Mouse (Mus musculus): Measurements from ENCODE around the gene Pgs1. TPM values are rescaled to one million over a fixed set of nuclear protein-coding genes. Genes with fewer than 3 reads are reported as not detected.

The Pgs1 gene
- polyA plus RNA-seq, 1 experiment from 2014 or later: 26.6 TPM

- Histone ChIP-seq H3K4me1 (peaks cover 84% of the 10 kb centered on the region), H3K4me3 (no peak overlapping the region), H3K27ac (replicated peaks) (peak overlapping the region; percentile 87), H3K36me3 (no peaks in the 10 kb centered on the region), H3K27me3 (replicated peaks) (no peaks in the 10 kb centered on the region), H3K9me3 (no peaks in the 10 kb centered on the region), H3K9ac (peak overlapping the region; percentile 8; the same call in 1 of the 2 replicates), H3K4me2 (no peak overlapping the region)
- ATAC-seq (ENCODE audit: extremely low read depth, insufficient number of reproducible peaks, low FRiP score, low TSS enrichment): no peak
- 30% methylated on average over 2 of the region's 2 CpGs for WGBS
Observed at GRCm38 (mm10) chr11:117995255-117995654, 9.2 kb downstream of the Pgs1 start.

DNA sequence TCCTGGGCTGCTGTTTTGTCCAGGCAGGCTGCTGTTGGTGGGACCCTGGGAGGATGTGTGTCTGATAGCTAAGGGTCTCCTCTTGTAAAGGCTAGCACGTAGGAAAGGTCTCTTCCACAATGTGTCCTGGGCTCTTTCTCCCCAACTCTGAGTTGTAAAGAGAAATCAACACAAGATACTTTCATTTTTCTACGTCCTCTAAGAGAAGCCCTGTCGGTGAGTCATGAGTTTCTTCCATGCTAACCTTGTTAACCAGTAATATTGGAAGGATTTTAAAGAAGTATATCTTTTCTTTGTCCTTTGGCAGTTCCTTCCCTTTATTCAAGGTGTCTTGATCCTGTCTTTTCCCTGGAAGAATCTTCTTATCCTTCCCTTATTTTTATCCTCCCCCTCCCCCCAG lies 9.6 kb downstream of the Pgs1 start:
- H3K36me3 ChIP-seq: peaks cover 3% of the 10 kb centered on the region
- no peak overlapping the region for H3K4me3 ChIP-seq
- 57% methylated on average over 3 of the region's 3 CpGs for WGBS
- peak overlapping the region; percentile 40 for H3K9ac ChIP-seq
- H3K27me3 ChIP-seq (replicated peaks): no peaks in the 10 kb centered on the region
- 0 out of 2 replicates have a peak overlapping the region, but pooled peaks have one; percentile 87 for H3K27ac ChIP-seq (replicated peaks)
- H3K4me1 ChIP-seq: peaks cover 84% of the 10 kb centered on the region
- H3K9me3 ChIP-seq: no peaks in the 10 kb centered on the region
- no peak for ATAC-seq (ENCODE audit: extremely low read depth, insufficient number of reproducible peaks, low FRiP score, low TSS enrichment)
- H3K4me2 ChIP-seq: no peak overlapping the region

DNA sequence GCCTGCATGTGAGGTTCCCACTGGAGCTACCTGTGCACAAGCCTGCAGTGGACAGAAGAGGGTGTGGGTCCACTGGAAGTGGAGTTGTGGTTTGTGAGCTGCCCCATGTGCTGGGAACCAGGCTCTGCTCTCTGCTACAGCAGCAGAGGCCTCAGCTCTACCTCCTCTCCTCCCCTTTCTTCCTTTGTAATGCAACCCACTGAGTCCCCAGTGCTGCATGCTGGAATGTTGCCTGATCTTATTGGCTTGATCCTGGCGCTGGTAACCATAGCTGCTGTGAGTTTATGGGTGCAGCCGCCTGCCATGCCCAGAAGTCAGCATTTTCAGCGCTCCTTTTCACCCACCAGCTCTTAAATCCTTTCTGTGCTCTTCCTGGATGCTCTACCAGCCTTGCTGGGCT lies 10.0 kb downstream of the Pgs1 start:
- no peaks in the 10 kb centered on the region for H3K9me3 ChIP-seq
- H3K27me3 ChIP-seq (replicated peaks): no peaks in the 10 kb centered on the region
- H3K4me1 ChIP-seq: peaks cover 82% of the 10 kb centered on the region
- peak overlapping the region; percentile 40 for H3K9ac ChIP-seq
- no peak overlapping the region for H3K4me2 ChIP-seq
- H3K36me3 ChIP-seq: peaks cover 7% of the 10 kb centered on the region
- no peak overlapping the region for H3K4me3 ChIP-seq
- ATAC-seq (ENCODE audit: extremely low read depth, insufficient number of reproducible peaks, low FRiP score, low TSS enrichment): no peak
- 49% methylated on average over 3 of the region's 3 CpGs for WGBS
- H3K27ac ChIP-seq (replicated peaks): no peak overlapping the region

- no peak overlapping the region for H3K27ac ChIP-seq (replicated peaks)
- 88% methylated on average over 2 of the region's 2 CpGs for WGBS
- no peak overlapping the region for H3K4me2 ChIP-seq
- no peaks in the 10 kb centered on the region for H3K27me3 ChIP-seq (replicated peaks)
- H3K36me3 ChIP-seq: peaks cover 18% of the 10 kb centered on the region
- no peak for ATAC-seq (ENCODE audit: extremely low read depth, insufficient number of reproducible peaks, low FRiP score, low TSS enrichment)
- H3K9ac ChIP-seq: no peak overlapping the region
- no peak overlapping the region for H3K4me3 ChIP-seq
- H3K4me1 ChIP-seq: peaks cover 73% of the 10 kb centered on the region
- H3K9me3 ChIP-seq: no peaks in the 10 kb centered on the region
Observed at GRCm38 (mm10) chr11:117997085-117997484, 11.0 kb downstream of the Pgs1 start.

DNA sequence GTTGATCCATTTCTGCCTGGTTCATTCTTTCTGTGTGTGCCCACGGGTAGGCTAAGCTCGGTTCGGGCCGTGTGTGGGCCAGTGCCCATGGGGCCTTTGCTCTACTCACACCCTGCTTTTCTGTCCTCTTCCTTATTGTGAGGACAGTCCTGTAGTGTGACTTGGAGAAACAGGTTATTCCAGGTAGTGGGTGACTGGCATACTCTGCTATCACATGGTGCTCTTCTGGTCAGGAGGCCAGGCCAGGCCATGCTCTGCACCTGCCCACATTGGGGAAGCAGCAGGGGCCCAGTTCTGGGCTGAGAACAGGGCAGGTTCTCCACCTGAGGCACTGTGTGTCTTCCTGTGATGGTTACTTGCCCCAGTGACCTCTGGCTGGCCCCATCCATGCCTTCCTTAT lies 12.3 kb downstream of the Pgs1 start:
- Histone ChIP-seq H3K27ac (replicated peaks) (no peak overlapping the region), H3K9ac (no peak overlapping the region), H3K36me3 (peaks cover 30% of the 10 kb centered on the region), H3K27me3 (replicated peaks) (no peaks in the 10 kb centered on the region), H3K4me1 (peaks cover 66% of the 10 kb centered on the region), H3K4me2 (no peak overlapping the region), H3K9me3 (no peaks in the 10 kb centered on the region), H3K4me3 (no peak overlapping the region)
- WGBS: 95% methylated on average over 4 of the region's 4 CpGs
- ATAC-seq (ENCODE audit: extremely low read depth, insufficient number of reproducible peaks, low FRiP score, low TSS enrichment): no peak

GRCm38 (mm10) chr11:117999260-117999934 lies 13.3 kb downstream of the Pgs1 start:
- Histone ChIP-seq H3K4me1 (peaks cover 66% of the 10 kb centered on the region), H3K4me3 (no peak overlapping the region), H3K9ac (peak overlapping the region; percentile 8), H3K27me3 (replicated peaks) (no peaks in the 10 kb centered on the region), H3K4me2 (peak overlapping the region; percentile 24), H3K9me3 (no peaks in the 10 kb centered on the region), H3K36me3 (peaks cover 41% of the 10 kb centered on the region), H3K27ac (replicated peaks) (peak overlapping the region; percentile 79)
- WGBS: 75% methylated on average over 6 of the region's 6 CpGs
- 0 out of 2 replicates have a peak, but pooled peaks have one; percentile 12 for ATAC-seq (ENCODE audit: extremely low read depth, insufficient number of reproducible peaks, low FRiP score, low TSS enrichment)

DNA sequence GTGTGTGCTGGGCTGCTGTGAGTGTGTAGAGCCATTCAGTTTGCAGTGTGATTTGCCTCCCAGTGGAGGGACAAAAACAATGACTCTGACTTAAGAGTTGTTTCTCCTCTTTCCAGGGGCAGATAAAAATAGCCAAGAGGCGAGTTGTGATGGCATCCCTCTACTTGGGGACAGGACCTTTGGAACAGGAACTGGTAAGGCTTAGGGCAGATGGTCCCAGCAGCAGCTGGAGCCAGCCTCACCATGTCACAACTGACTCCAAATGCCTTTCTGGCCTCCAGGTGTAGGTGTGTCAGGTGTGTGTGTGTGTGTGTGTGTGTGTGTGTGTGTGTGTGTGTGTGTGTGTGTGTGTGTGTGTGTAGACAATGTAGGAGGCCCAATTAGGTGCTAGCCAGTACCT lies 14.0 kb downstream of the Pgs1 start:
- WGBS: 25% methylated on average over 1 of the region's 1 CpGs
- H3K9me3 ChIP-seq: no peaks in the 10 kb centered on the region
- H3K4me2 ChIP-seq: peak overlapping the region; percentile 24
- no peak for ATAC-seq (ENCODE audit: extremely low read depth, insufficient number of reproducible peaks, low FRiP score, low TSS enrichment)
- no peak overlapping the region for H3K4me3 ChIP-seq
- H3K4me1 ChIP-seq: peaks cover 63% of the 10 kb centered on the region
- peaks cover 48% of the 10 kb centered on the region for H3K36me3 ChIP-seq
- no peaks in the 10 kb centered on the region for H3K27me3 ChIP-seq (replicated peaks)
- H3K9ac ChIP-seq: no peak overlapping the region
- peak overlapping the region; percentile 79 for H3K27ac ChIP-seq (replicated peaks)

DNA sequence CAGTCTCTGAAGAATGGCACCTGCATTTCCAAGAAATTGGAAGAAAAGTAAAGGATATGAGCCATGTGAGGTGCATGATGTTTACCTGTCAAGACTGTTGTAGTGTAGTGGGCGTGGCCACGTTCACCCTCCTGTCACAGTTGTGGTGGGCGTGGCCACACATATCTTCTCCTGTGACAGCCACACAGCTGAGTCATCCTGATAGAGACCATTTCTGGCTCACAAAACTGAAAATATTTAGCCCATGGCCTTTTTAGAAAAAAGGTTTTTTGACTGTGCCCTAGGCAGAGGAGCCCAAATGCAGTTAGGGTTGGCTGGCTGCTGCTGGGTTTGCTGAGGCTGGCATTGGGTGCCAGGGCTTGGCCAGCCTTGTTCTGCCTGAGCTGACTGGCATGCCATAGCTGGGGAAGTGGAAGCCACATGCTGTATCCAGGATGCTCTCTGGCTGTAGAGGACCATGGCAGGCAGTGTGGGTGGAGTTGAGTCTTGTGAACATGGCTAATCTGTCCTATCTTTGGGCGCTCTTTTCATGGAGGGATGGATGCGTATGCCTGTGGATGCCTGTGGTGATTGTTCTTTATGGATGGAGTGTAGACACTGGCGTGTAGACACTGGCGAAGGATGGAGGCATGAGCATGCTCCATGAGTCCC lies 14.6 kb downstream of the Pgs1 start:
- no peak overlapping the region for H3K9ac ChIP-seq
- peaks cover 57% of the 10 kb centered on the region for H3K4me1 ChIP-seq
- H3K4me2 ChIP-seq: peak overlapping the region; percentile 31; the same call in 1 of the 2 replicates
- ATAC-seq (ENCODE audit: extremely low read depth, insufficient number of reproducible peaks, low FRiP score, low TSS enrichment): peak; percentile 78
- H3K4me3 ChIP-seq: no peak overlapping the region
- H3K9me3 ChIP-seq: no peaks in the 10 kb centered on the region
- no peaks in the 10 kb centered on the region for H3K27me3 ChIP-seq (replicated peaks)
- 83% methylated on average over 7 of the region's 7 CpGs for WGBS
- H3K27ac ChIP-seq (replicated peaks): peak overlapping the region; percentile 79
- H3K36me3 ChIP-seq: peaks cover 54% of the 10 kb centered on the region

- Histone ChIP-seq H3K27me3 (replicated peaks) (no peaks in the 10 kb centered on the region), H3K9me3 (no peaks in the 10 kb centered on the region), H3K9ac (peak overlapping the region; percentile 16; the same call in 1 of the 2 replicates), H3K27ac (replicated peaks) (peak overlapping the region; percentile 80), H3K4me2 (no peak overlapping the region), H3K36me3 (peaks cover 67% of the 10 kb centered on the region), H3K4me3 (no peak overlapping the region), H3K4me1 (peaks cover 61% of the 10 kb centered on the region)
- no peak for ATAC-seq (ENCODE audit: extremely low read depth, insufficient number of reproducible peaks, low FRiP score, low TSS enrichment)
- 83% methylated on average over 14 of the region's 14 CpGs for WGBS
Observed at GRCm38 (mm10) chr11:118003176-118003575, 17.1 kb downstream of the Pgs1 start.

DNA sequence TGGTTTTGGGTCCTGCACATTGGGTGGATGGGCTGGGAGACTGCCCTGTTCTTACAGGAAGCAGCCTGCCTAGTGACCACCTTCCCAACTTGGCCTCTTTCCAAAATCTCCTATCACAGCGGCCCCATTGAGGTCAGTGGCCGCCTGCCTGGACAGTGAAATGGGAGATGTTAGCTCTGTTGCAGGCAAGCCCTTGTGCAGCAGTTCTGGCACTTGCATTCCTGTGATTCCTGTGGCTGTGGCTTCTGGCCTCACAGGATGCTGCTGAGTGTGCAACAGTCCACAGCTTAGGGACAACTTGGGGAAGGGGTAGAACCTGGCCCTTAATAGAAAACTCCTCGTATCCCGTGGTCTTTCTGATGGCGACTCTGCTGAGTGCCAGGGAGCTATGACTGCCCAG lies 17.6 kb downstream of the Pgs1 start:
- Histone ChIP-seq H3K9me3 (no peaks in the 10 kb centered on the region), H3K4me3 (no peak overlapping the region), H3K4me1 (peaks cover 61% of the 10 kb centered on the region), H3K4me2 (no peak overlapping the region), H3K27ac (replicated peaks) (peak overlapping the region; percentile 80), H3K9ac (peak overlapping the region; percentile 16), H3K27me3 (replicated peaks) (no peaks in the 10 kb centered on the region), H3K36me3 (peaks cover 67% of the 10 kb centered on the region)
- WGBS: 32% methylated on average over 5 of the region's 5 CpGs
- no peak for ATAC-seq (ENCODE audit: extremely low read depth, insufficient number of reproducible peaks, low FRiP score, low TSS enrichment)

- peaks cover 61% of the 10 kb centered on the region for H3K4me1 ChIP-seq
- no peaks in the 10 kb centered on the region for H3K27me3 ChIP-seq (replicated peaks)
- H3K36me3 ChIP-seq: peaks cover 67% of the 10 kb centered on the region
- peak overlapping the region; percentile 16; the same call in 1 of the 2 replicates for H3K9ac ChIP-seq
- ATAC-seq (ENCODE audit: extremely low read depth, insufficient number of reproducible peaks, low FRiP score, low TSS enrichment): no peak
- H3K4me3 ChIP-seq: no peak overlapping the region
- 74% methylated on average over 5 of the region's 5 CpGs for WGBS
- peak overlapping the region; percentile 80 for H3K27ac ChIP-seq (replicated peaks)
- no peak overlapping the region for H3K4me2 ChIP-seq
- H3K9me3 ChIP-seq: no peaks in the 10 kb centered on the region
Observed at GRCm38 (mm10) chr11:118004217-118004616, 18.1 kb downstream of the Pgs1 start.
